Mouse (Mus musculus) heart, postnatal 36 days (tissue): ENCODE measurements at regions not wholly inside any gene's neighbourhood (a gene's known extent, or its start where the extent isn't known, plus 50 kb on each side); places are given as distances from the start of the nearest gene placed in this dataset.

Experiments
- DNase-seq, 2 experiments: peaks; one replicate each; pipeline ENCODE4 v3.0.0; 2021 to 2022
- intact Hi-C: fragments of 180-260 bp; cut with DNase I; formaldehyde crosslinking; loops from one replicate; pipeline ENCODE4 v1.15.1; 2025

- intact Hi-C loops = no loop called here
- DNase-seq = no peak
Observed at GRCm38 (mm10) chr14:58426472-58426871, 356.1 kb downstream of the Fgf9 start.

- intact Hi-C loops = no loop called here
- DNase-seq = no peak
Observed at GRCm38 (mm10) chr14:58421904-58422303, 351.6 kb downstream of the Fgf9 start.

- no peak for DNase-seq
- intact Hi-C loops = no loop called here
Observed at GRCm38 (mm10) chr14:58417545-58417944, 347.2 kb downstream of the Fgf9 start.

- intact Hi-C loops = no loop called here
- no peak for DNase-seq
Observed at GRCm38 (mm10) chr14:58392055-58392726, 321.8 kb downstream of the Fgf9 start.

- DNase-seq = no peak
- intact Hi-C loops = no loop called here
Observed at GRCm38 (mm10) chr14:58390741-58391140, 320.4 kb downstream of the Fgf9 start.

GRCm38 (mm10) chr14:58387348-58388000 is 317.1 kb downstream of the Fgf9 start:
- intact Hi-C loops = no loop called here
- no peak for DNase-seq

GRCm38 (mm10) chr14:58375056-58375455 is 304.7 kb downstream of the Fgf9 start:
- intact Hi-C loops = loop anchor here (5.0 kb wide), 1 partner anchor 343 kb away; no protein-coding TSS in a partner anchor
- DNase-seq = no peak

GRCm38 (mm10) chr14:58356824-58357223 is 286.5 kb downstream of the Fgf9 start:
- DNase-seq = no peak
- intact Hi-C loops = no loop called here

GRCm38 (mm10) chr14:58352986-58353385 is 282.6 kb downstream of the Fgf9 start:
- intact Hi-C loops = no loop called here
- peak; percentile 12 to 29 for DNase-seq

- DNase-seq = no peak
- intact Hi-C loops = no loop called here
Observed at GRCm38 (mm10) chr14:58336148-58336547, 265.8 kb downstream of the Fgf9 start.

- intact Hi-C loops = no loop called here
- DNase-seq = no peak
Observed at GRCm38 (mm10) chr14:58323164-58323563, 252.8 kb downstream of the Fgf9 start.

- intact Hi-C loops = no loop called here
- no peak for DNase-seq
Observed at GRCm38 (mm10) chr14:58322461-58322860, 252.1 kb downstream of the Fgf9 start.

- intact Hi-C loops = no loop called here
- no peak for DNase-seq
Observed at GRCm38 (mm10) chr14:58321875-58322274, 251.5 kb downstream of the Fgf9 start.

GRCm38 (mm10) chr14:58321234-58321633 is 250.9 kb downstream of the Fgf9 start:
- intact Hi-C loops = no loop called here
- peak in 1 of 2 experiments; percentile 26 for DNase-seq

GRCm38 (mm10) chr14:58317640-58318039 is 247.3 kb downstream of the Fgf9 start:
- no peak for DNase-seq
- intact Hi-C loops = no loop called here

- no peak for DNase-seq
- intact Hi-C loops = no loop called here
Observed at GRCm38 (mm10) chr14:58317231-58317630, 246.9 kb downstream of the Fgf9 start.

GRCm38 (mm10) chr14:58307695-58308094 is 237.3 kb downstream of the Fgf9 start:
- DNase-seq = no peak
- intact Hi-C loops = no loop called here

GRCm38 (mm10) chr14:58306832-58307521 is 236.6 kb downstream of the Fgf9 start:
- intact Hi-C loops = no loop called here
- DNase-seq = no peak

GRCm38 (mm10) chr14:58300411-58300887 is 230.1 kb downstream of the Fgf9 start:
- DNase-seq = no peak

GRCm38 (mm10) chr14:58286007-58286525 is 215.7 kb downstream of the Fgf9 start:
- DNase-seq = no peak
- intact Hi-C loops = no loop called here

More at GRCm38 (mm10) chr14:58300411-58300887, 230.1 kb downstream of the Fgf9 start:
- intact Hi-C loops = no loop called here

GRCm38 (mm10) chr14:58282708-58283290 is 212.5 kb downstream of the Fgf9 start:
- peak; percentile 9 to 17 for DNase-seq
- intact Hi-C loops = no loop called here
